Mouse (Mus musculus): ENCODE measurements around the gene Gm17190. TPM values are rescaled to one million over a fixed set of nuclear protein-coding genes. Genes with fewer than 3 reads are reported as not detected.

The Gm17190 gene
- not detected for polyA plus RNA-seq (2015; fragmentation: Illumina TruSeq; extraction: RNeasy Lipid Tissue Mini Kit (QIAGEN cat#74804); ENCODE audit: insufficient read depth, low replicate concordance)

GRCm38 (mm10) chr13:96081754-96082153 is at the start of gene Gm17190:
Gm17190 (plus strand) TSS chr13:96082054.

GRCm38 (mm10) chr13:96081276-96081675 is 578 bp upstream of the Gm17190 start, which contains the start of gene Gm20075:
Gm20075 (minus strand) TSS chr13:96081376.

GRCm38 (mm10) chr13:96132401-96132816 is 50.6 kb downstream of the Gm17190 start, which contains the start of gene Sv2c:
Sv2c (minus strand) TSS chr13:96132577.

Other genes with a start within 250 kb of the Gm17190 start
- gene Iqgap2, start 190.1 kb upstream of the Gm17190 start, polyA plus RNA-seq (2015; fragmentation: Illumina TruSeq; extraction: RNeasy Lipid Tissue Mini Kit (QIAGEN cat#74804); ENCODE audit: insufficient read depth, low replicate concordance), result 20.4 TPM
- gene Gm20075, start 678 bp upstream of the Gm17190 start, polyA plus RNA-seq (2015; fragmentation: Illumina TruSeq; extraction: RNeasy Lipid Tissue Mini Kit (QIAGEN cat#74804); ENCODE audit: insufficient read depth, low replicate concordance), result 1.9 TPM
- gene Sv2c, start 50.5 kb downstream of the Gm17190 start, polyA plus RNA-seq (2015; fragmentation: Illumina TruSeq; extraction: RNeasy Lipid Tissue Mini Kit (QIAGEN cat#74804); ENCODE audit: insufficient read depth, low replicate concordance), result 0.21 TPM